Mouse (Mus musculus) heart, adult 18-20 months (tissue): ENCODE data around the gene Prdx6b. TPM values are rescaled to one million over a fixed set of nuclear protein-coding genes. Genes with fewer than 3 reads are reported as not detected.

ENCODE experiments used
- DNase-seq, 2 experiments: peaks; one replicate each; pipeline ENCODE4 v3.0.0; 2021 to 2022; ENCODE audit warnings: mixed read lengths in 1 of 2
- total RNA-seq, 2 experiments: library from RNA; stranded (reverse); gene quantifications; 2 replicates each; pipeline ENCODE4 v1.2.3; 2021

Prdx6b gene
- total RNA-seq, 2 experiments from 2014 or later = not detected

DNA sequence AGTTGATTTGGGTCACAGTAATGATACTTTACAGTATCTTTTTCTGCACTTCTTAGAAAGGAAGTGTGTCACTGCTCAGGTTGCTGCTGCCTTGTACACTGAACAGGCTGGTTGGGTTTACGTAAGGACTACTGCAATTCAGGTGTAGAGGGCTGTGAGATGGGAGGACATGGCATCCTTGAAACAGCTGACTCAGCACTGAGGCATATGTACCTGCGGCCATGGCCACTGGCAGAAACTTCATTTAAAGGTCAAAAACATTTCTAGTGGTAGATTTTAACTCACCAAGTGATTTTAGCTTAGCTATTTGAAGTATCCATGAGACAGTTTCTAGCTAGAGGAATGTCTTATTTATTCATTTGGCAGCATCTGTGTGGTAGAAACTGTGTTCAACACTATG is 33.5 kb downstream of the Prdx6b start:
- no peak for DNase-seq

DNA sequence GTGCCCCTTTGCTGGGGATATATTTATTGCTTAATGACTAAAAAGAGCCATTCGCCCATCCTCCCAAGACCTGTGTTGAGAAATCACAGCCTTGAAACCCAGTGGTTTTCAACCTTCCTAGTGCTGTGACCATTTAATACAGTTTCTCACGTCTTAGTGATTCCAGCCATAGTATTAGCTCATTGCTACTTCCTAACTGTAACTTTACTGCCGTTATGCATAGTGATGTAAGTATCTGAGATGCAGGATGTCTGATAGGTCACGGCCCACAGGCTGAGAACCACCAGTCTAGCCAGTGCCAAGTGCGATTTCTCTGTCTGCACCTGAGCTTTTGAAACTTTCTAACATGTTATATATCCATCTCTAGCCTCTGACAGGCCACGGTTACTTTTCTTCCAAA is 35.0 kb downstream of the Prdx6b start:
- DNase-seq = no peak

- no peak for DNase-seq
These were observed 36.8 kb downstream of the Prdx6b start for GRCm38 (mm10) chr2:80328961-80329653.

DNA sequence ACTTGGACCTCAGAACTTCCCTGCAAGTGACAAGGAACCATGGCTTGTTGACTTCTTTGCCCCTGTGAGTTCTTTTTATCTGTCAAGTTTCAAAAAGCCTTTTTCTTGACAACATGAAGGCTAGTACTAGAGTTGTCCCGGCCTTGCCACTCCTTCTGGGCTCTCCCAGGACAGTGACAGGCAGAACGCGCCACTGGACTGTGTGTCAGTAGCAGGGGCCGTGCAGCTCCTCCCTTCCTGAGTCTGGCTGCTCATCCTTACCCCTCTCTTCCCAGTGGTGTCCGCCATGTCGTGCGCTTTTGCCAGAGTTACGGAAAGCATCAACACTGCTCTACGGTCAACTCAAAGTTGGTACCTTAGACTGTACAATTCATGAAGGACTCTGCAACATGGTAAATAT is 48.3 kb downstream of the Prdx6b start:
- DNase-seq = no peak

Other genes with a start within 250 kb of the Prdx6b start
- gene Pde1a, start 163.0 kb upstream of the Prdx6b start, total RNA-seq = 1 to 10 TPM; 4.9 to 7.7 TPM
- gene Dnajc10, start 23.0 kb downstream of the Prdx6b start, total RNA-seq = 10 to 100 TPM; 33.7 to 35.2 TPM
- 1 to 10 TPM; 4.9 to 5.0 TPM for gene Frzb, start 155.2 kb downstream of the Prdx6b start, total RNA-seq